Mouse (Mus musculus): ENCODE measurements around the gene Ccnd3. TPM values are rescaled to one million over a fixed set of nuclear protein-coding genes. Genes with fewer than 3 reads are reported as not detected.
A peak's percentile ranks its signal among the peaks of the same experiment; 100 is the strongest.

The Ccnd3 gene
- total and polyA plus RNA-seq, 3 experiments, result 143 to 568 TPM; not detected in 1

GRCm38 (mm10) chr17:47504228-47504627, 623 bp upstream of the Ccnd3 start:
- H3K36me3 ChIP-seq (ENCODE audit: control insufficient read depth in 1 of 2, insufficient read depth in 2 of 2, low read length in 2 of 2), result peaks cover 1 to 14% of the 10 kb centered on the region in 2 experiments; a peak in 3 of 4 replicates
- H3K27ac ChIP-seq (ENCODE audit: control insufficient read depth, low read depth, low read length), result peak overlapping the region; percentile 58
- DNase-seq (ENCODE audit: low read depth, low spot score), result peak; percentile 66
- no peaks in the 10 kb centered on the region for H3K27me3 ChIP-seq (ENCODE audit: control insufficient read depth in 1 of 2, insufficient read depth in 2 of 2, low read length in 2 of 2)
- peaks cover 8 to 42% of the 10 kb centered on the region in 2 experiments; a peak in 3 of 4 replicates for H3K4me1 ChIP-seq (ENCODE audit: control insufficient read depth in 1 of 2, insufficient read depth in 2 of 2, low read length in 2 of 2)
- peak overlapping the region; percentile 62 to 63 for H3K4me3 ChIP-seq (ENCODE audit: control insufficient read depth in 1 of 2, insufficient read depth in 1 of 2, low read depth in 2 of 2, low read length in 2 of 2)
- 0 out of 2 replicates have a peak, but pooled peaks have one; percentile 13 for TF ChIP-seq ETS1 (IDR thresholded peaks at IDR 0.05; ENCODE audit: low read depth, low read length)
- TF ChIP-seq USF1 (IDR thresholded peaks at IDR 0.05; ENCODE audit: low read depth, low read length), result no peak
- TF ChIP-seq POLR2AphosphoS5 (IDR thresholded peaks at IDR 0.05; ENCODE audit: borderline replicate concordance, low read depth, low read length), result no peak
- TF ChIP-seq MEF2A (IDR thresholded peaks at IDR 0.05; ENCODE audit: extremely low read depth, insufficient replicate concordance, low read depth, low read length, poor library complexity, severe bottlenecking), result no peak
- no peak for TF ChIP-seq GATA1 (IDR thresholded peaks at IDR 0.05; ENCODE audit: low read depth, low read length)
- TF ChIP-seq POLR2A (IDR thresholded peaks at IDR 0.05; ENCODE audit: control insufficient read depth in 1 of 2, insufficient read depth in 1 of 2, low read depth in 1 of 2, low read length in 2 of 2, poor library complexity in 1 of 2), result 0 out of 4 replicates have a peak, but pooled peaks of 1 of the 2 experiments have one; percentile 42
- peak; percentile 50; the same call in 1 of the 2 replicates for TF ChIP-seq TBP (IDR thresholded peaks at IDR 0.05; ENCODE audit: low read depth, low read length)
- TF ChIP-seq RAD21 (IDR thresholded peaks at IDR 0.05; ENCODE audit: low read depth, low read length), result no peak
- TF ChIP-seq TCF12 (IDR thresholded peaks at IDR 0.05; ENCODE audit: low read depth, low read length), result 0 out of 2 replicates have a peak, but pooled peaks have one; percentile 17
- TF ChIP-seq MAX (IDR thresholded peaks at IDR 0.05; ENCODE audit: low read length), result 0 out of 2 replicates have a peak, but pooled peaks have one; percentile 5
- 0 out of 2 replicates have a peak, but pooled peaks have one; percentile 3 for TF ChIP-seq NELFE (IDR thresholded peaks at IDR 0.05; ENCODE audit: low read depth, low read length)
- H3K9ac ChIP-seq (ENCODE audit: control insufficient read depth, low read depth, low read length, poor library complexity, severe bottlenecking), result peak overlapping the region; percentile 70
- H3K79me2 ChIP-seq (ENCODE audit: control insufficient read depth, insufficient read depth, low read length, poor library complexity), result peaks cover 5% of the 10 kb centered on the region
- H3K9me3 ChIP-seq (replicated peaks; ENCODE audit: insufficient read depth, low read length), result no peaks in the 10 kb centered on the region

DNA sequence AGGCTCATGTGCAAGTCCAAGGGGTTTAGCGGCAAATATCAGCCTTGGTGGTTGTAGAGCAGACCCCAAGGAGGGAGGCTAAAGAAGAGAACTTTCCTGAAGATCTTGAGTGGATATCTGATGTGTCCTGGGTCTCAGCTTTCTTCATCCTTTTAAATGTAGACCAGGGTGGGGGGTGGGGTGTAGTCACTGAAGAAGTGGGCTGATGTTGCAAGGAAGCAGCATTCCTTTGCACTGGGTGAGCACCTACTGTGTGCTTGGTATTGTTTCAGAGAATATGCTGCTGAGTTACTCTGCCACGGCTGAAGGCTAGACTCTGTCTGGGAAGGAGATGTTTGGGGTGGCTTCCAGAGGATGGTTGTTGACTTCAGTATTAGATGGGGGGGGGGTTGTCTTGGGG, 715 bp downstream of the Ccnd3 start:
- peak overlapping the region; percentile 58 for H3K27ac ChIP-seq (ENCODE audit: control insufficient read depth, low read depth, low read length)
- TF ChIP-seq MEF2A (IDR thresholded peaks at IDR 0.05; ENCODE audit: extremely low read depth, insufficient replicate concordance, low read depth, low read length, poor library complexity, severe bottlenecking) (no peak), EP300 (IDR thresholded peaks at IDR 0.05; ENCODE audit: low read depth in 1 of 2, low read length in 2 of 2) (no peak), NELFE (IDR thresholded peaks at IDR 0.05; ENCODE audit: low read depth, low read length) (no peak), CTCF (IDR thresholded peaks at IDR 0.05 in 2 of 3, conservative IDR thresholded peaks at IDR 0.05 in 1 of 3; ENCODE audit: control insufficient read depth in 1 of 3, insufficient read depth in 1 of 3, low read depth in 2 of 3, low read length in 3 of 3, poor library complexity in 1 of 3, severe bottlenecking in 1 of 3) (no peak), RCOR1 (IDR thresholded peaks at IDR 0.05; ENCODE audit: low read depth, low read length) (no peak), TCF12 (IDR thresholded peaks at IDR 0.05; ENCODE audit: low read depth, low read length) (no peak), MAX (IDR thresholded peaks at IDR 0.05; ENCODE audit: low read length) (no peak), UBTF (IDR thresholded peaks at IDR 0.05; ENCODE audit: borderline replicate concordance, insufficient read depth, low read depth, low read length) (no peak), POLR2AphosphoS5 (IDR thresholded peaks at IDR 0.05; ENCODE audit: borderline replicate concordance, low read depth, low read length) (no peak), ZMIZ1 (IDR thresholded peaks at IDR 0.05; ENCODE audit: low read depth, low read length) (no peak), BHLHE40 (IDR thresholded peaks at IDR 0.05; ENCODE audit: borderline replicate concordance, low read depth, low read length) (no peak), MAZ (IDR thresholded peaks at IDR 0.05; ENCODE audit: low read depth, low read length) (0 out of 2 replicates have a peak, but pooled peaks have one; percentile 8), ZKSCAN1 (IDR thresholded peaks at IDR 0.05; ENCODE audit: low read depth, low read length) (peak; percentile 97)
- peak overlapping the region; percentile 70 for H3K9ac ChIP-seq (ENCODE audit: control insufficient read depth, low read depth, low read length, poor library complexity, severe bottlenecking)
- H3K9me3 ChIP-seq (replicated peaks; ENCODE audit: insufficient read depth, low read length), result no peaks in the 10 kb centered on the region
- H3K79me2 ChIP-seq (ENCODE audit: control insufficient read depth, insufficient read depth, low read length, poor library complexity), result peaks cover 5% of the 10 kb centered on the region
- H3K36me3 ChIP-seq (ENCODE audit: control insufficient read depth in 1 of 2, insufficient read depth in 2 of 2, low read length in 2 of 2), result peaks cover under 1 to 14% of the 10 kb centered on the region in 2 experiments; a peak in 3 of 4 replicates
- peak overlapping the region; percentile 62 to 63 for H3K4me3 ChIP-seq (ENCODE audit: control insufficient read depth in 1 of 2, insufficient read depth in 1 of 2, low read depth in 2 of 2, low read length in 2 of 2)
- H3K27me3 ChIP-seq (ENCODE audit: control insufficient read depth in 1 of 2, insufficient read depth in 2 of 2, low read length in 2 of 2), result no peaks in the 10 kb centered on the region
- peaks cover 8 to 49% of the 10 kb centered on the region in 2 experiments; a peak in 3 of 4 replicates for H3K4me1 ChIP-seq (ENCODE audit: control insufficient read depth in 1 of 2, insufficient read depth in 2 of 2, low read length in 2 of 2)
- DNase-seq (ENCODE audit: low read depth, low spot score), result no peak

All from MEL (cell line).